Mouse (Mus musculus) embryonic fibroblast, embryonic 13.5 days (primary cell): Measurements from ENCODE around the gene Sptan1.

Experiments
- CTCF ChIP-seq: IDR thresholded peaks from 2 replicates; pipeline ENCODE4 v1.5.1; 2011; ENCODE audit warnings: mild to moderate bottlenecking, control low read depth, low read length, moderate library complexity, borderline replicate concordance; ENCODE audit not compliant: insufficient read depth
- POLR2A ChIP-seq: IDR thresholded peaks from 2 replicates; pipeline ENCODE4 v1.6.1; 2011; ENCODE audit warnings: low read depth, mild to moderate bottlenecking, control low read depth, low read length, moderate library complexity

- TF ChIP-seq POLR2A (no peak), CTCF (no peak)
Measured at GRCm38 (mm10) chr2:30037762-30038161, 72.4 kb downstream of the Sptan1 start.
